Mouse (Mus musculus) frontal cortex, postnatal 10 days (tissue): ENCODE data around the gene Kcnma1.

ENCODE experiments used
- DNase-seq, 2 experiments: peaks; one replicate each; pipeline ENCODE4 v3.0.0; 2022; ENCODE audit warnings: low spot score in 2 of 2, mixed read lengths in 1 of 2

Gene Kcnma1

DNA sequence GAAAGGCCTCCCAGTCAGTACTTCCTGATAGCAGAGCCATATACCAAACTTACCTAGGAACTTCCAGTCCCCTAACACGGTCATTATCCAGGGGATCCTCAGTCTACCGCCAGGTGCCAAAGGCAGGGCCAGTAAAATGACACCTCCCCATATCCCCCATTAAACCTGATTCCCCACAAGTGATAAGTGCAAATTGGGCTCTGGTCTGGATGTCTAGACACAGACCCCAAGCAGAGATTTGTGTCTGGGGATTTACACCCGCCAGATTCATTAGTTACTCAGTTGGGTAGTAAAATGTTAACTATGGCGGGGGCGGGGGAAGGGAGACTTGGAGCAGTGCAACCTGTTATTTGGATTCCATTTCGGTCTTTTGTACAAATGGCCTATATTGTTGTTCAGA lies 562.6 kb downstream of the Kcnma1 start:
- DNase-seq: no peak

- DNase-seq: no peak
Measured at GRCm38 (mm10) chr14:23437467-23437866, 576.8 kb downstream of the Kcnma1 start.

- DNase-seq: no peak
Measured at GRCm38 (mm10) chr14:23435861-23436260, 578.4 kb downstream of the Kcnma1 start.

- no peak for DNase-seq
Measured at GRCm38 (mm10) chr14:23430006-23430405, 584.3 kb downstream of the Kcnma1 start.

DNA sequence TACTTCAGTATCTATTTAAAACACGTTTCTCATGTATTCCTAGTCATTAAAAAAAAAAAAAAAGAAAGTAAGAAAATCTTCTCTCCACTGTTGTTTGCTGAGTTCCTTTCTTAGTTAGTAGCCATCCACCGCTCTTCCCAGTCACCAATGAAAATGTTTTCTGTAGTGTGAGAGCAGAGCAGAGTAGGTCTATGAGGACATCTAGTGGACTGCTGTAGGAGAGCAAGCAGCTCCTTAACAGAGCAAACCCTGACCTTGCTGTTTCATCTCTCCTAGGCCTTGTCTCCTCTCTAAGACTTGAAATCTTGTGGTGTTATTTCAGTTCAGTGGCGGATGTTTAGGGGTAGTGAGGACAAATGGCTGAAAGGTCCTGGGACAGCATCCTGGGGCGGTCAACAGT lies 585.2 kb downstream of the Kcnma1 start:
- DNase-seq: peak in 1 of 2 experiments; percentile 11

- DNase-seq: no peak
Measured at GRCm38 (mm10) chr14:23422481-23423040, 591.7 kb downstream of the Kcnma1 start.

DNA sequence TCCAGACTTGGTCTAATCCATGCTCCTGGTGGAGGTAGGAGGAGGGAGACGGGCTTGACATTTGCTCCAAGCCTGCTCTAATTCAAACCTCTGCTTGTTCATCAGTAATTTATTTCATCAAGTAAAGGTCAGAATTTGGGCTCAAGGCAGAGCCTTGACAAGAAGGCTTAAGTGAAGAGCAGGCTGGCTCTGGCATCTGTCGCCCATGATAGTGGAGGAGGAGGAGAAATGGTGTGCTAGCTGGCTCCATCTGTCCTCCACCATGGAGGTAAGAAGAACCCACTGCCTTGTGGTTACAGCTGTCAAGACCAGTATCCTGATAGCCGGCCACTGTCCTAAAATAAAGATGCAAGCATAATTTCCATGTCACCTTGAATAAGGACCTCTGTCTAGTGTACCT lies 595.3 kb downstream of the Kcnma1 start:
- no peak for DNase-seq

- no peak for DNase-seq
Measured at GRCm38 (mm10) chr14:23407051-23407450, 607.2 kb downstream of the Kcnma1 start.

GRCm38 (mm10) chr14:23400777-23401469 lies 613.4 kb downstream of the Kcnma1 start:
- DNase-seq: peak in 1 of 2 experiments; percentile 35

GRCm38 (mm10) chr14:23397642-23398041 lies 616.6 kb downstream of the Kcnma1 start:
- no peak for DNase-seq

DNA sequence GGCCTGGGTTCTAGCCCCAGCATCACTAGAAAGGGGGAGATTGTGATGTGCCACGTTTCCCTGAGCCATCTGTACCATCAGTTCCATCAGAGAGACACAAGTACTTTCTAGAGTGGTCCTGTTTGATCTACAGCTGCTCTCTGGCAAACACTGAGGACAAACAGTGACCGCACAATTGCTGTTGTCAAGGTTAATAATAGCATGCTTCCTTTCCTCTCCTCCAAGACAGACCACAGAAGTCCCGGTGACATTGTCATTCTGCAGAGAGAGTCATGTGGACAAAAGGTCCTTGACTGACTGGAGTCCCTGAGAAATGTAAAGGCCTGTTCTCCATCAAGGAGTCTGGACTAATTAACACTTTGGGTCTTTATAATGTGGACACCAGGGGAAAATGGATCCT lies 622.7 kb downstream of the Kcnma1 start:
- DNase-seq: no peak

DNA sequence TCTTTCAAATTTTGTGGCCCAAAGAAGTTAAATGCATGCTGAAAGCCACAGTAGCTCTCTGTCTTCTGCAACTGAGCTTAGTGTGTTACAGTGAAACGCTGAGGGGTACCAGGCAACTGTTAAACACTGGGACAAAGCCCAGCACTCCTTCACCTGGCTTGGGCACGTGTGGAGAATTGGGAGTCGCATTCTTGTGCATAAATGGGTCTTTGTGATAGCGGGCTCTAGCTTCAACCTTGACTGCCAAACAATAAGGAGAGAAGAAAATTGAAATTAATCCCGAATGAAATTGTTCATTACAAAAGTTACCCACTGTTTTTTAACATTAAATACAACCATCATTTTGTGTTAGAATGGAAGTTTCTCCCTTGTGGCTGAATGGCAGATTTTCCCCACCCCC lies 623.5 kb downstream of the Kcnma1 start:
- DNase-seq: no peak

DNA sequence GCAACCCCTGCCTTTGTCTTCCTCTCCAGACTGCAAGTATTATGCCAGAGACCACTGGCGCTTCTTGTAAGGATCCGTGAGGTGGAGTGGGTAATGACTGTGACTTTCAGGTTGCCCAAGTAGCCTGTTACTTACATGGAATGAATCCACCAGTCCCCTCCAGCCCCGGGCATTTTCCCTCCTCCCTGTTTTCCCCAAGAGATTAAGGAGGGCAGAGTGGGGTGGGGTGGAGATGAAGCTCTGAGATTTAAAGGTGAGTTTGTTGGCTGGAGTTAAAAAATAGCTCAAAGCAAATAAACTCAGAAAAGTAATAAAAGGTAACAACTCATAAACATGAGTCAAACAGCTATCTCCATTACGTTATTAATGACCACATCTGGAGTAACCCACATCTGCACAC lies 624.1 kb downstream of the Kcnma1 start:
- DNase-seq: no peak

DNA sequence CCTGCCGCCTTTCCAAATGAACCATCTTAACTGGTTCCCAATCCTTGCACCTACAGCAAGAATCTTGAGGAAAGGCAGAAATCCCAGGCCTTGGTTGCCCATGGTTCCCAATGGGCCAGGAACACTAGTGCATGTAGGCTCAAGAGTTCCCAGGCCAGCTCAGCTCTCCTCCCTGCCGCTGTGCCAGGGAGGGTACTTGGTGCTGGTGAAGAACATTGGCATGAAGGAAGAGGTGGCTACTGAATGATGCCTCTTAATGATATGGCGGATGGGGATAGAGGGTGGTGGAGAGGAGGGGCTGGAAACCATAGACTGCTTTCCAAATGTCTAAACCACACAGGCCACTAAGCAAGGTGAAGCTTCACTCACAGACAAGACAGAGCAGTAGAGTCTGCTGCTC lies 627.5 kb downstream of the Kcnma1 start:
- no peak for DNase-seq

DNA sequence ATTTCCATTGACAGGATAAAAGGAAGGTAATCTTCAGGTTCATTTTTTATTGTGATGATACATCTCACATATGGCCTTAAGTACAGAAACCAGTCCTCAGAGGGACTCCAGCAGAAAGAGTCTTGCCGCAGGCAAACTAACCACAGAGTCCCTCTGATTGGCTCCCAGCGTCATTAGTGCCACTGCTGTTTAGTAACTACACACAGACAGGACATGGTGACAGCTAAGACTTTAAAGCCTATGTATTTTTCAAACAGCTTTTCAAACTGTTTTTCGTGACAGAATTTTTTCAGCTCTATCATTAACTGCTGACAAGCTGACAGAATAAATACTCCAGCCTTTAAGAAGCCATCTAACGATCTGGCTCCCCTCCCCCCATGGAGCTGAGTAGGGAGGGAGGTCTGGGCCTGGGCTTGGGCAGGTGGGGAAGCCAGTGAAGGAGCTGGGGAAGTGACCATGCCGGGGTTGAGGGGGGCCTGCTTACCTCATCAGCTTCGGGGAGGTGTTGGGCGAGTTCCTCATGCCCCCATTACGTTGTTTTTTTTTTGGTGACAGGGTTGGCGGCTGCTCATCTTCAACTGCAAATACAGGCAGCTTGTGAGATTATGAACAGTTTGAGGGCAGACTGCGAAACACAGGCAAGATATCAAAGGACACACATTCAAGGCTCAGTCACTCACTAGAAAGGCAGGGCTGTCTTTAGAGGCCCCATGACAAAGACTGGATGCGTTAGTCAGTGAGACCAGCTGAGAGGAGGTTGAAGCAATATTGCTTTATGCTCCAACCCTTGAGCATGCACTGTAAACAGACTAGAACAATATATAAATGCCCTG lies 628.3 kb downstream of the Kcnma1 start:
- no peak for DNase-seq

DNA sequence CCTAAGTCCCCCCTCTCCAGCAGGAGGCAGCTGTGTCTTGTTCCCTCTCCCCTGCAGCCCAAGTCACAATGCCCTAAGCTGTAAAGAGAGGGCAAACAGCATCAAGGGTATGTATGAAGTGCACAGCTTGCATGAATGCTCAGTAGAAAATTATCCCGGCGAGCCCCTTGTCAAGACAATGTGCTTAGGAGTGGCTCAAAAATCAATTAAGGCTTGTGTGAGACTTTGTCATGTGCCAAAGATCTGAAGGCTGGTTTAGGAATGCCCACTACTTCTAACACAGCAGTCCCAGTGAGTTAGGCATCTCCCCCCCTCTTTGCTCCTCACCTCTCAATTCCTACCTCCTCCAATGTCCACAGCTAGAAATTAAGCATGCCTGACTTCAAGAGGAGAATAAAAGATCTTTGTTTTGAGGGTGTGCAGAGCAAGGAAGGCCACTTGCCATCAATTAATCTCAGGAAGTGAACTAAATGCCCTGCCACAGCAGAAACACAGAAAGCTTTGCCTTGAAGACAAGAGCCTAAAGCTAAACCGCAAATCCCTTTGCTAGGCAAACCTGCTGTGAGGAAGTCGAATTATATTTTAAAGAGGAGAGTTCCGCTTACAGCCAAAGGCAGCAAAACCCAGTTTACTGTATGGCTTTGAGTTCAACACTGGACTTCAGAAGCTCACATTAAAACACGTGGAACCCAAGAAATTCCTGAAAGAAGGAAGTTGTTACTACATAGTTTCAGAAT lies 635.8 kb downstream of the Kcnma1 start:
- no peak for DNase-seq

- DNase-seq: no peak
Measured at GRCm38 (mm10) chr14:23372021-23372420, 642.3 kb downstream of the Kcnma1 start.

DNA sequence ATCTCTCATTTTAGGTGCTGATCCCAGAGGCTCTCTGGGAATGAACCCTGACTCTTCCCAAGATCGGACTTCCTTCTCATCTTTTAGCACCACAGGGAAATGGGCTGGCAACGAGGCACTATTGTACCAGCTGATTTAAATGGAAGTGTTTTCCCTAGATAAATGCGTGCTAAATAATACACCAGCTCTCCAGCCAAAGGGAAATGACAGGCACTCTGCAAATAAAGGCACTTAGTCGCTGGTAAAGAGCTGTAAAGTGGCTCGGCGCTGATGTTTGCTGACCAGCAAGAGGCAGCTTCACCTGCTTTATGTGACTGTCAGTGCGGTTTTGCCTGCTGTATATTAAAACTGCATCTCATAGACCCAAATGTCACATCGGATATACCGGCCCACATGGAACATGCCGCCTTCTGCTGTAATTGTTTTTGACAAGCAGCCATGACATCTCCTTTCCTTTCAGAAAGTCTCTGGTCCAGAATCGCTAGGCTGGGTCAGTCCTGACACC lies 653.7 kb downstream of the Kcnma1 start:
- no peak for DNase-seq

GRCm38 (mm10) chr14:23358776-23359175 lies 655.5 kb downstream of the Kcnma1 start:
- DNase-seq: no peak

- no peak for DNase-seq
Measured at GRCm38 (mm10) chr14:23357529-23358278, 656.6 kb downstream of the Kcnma1 start.

GRCm38 (mm10) chr14:23326786-23327185 lies 687.5 kb downstream of the Kcnma1 start:
- DNase-seq: no peak
